Mouse (Mus musculus): ENCODE data around the gene Cdkl1. TPM values are rescaled to one million over a fixed set of nuclear protein-coding genes. Genes with fewer than 3 reads are reported as not detected.

Gene Cdkl1
- total RNA-seq, 1 experiment from 2014 or later, result not detected

GRCm38 (mm10) chr12:69722857-69723256, 68.2 kb downstream of the Cdkl1 start:
- no peak for ATAC-seq (replicated peaks in 1 of 2; ENCODE audit: insufficient read depth in 1 of 2, low FRiP score in 2 of 2, low TSS enrichment in 1 of 2, low read depth in 1 of 2, poor library complexity in 2 of 2, severe bottlenecking in 2 of 2)

GRCm38 (mm10) chr12:69713628-69714027, 77.4 kb downstream of the Cdkl1 start:
- ATAC-seq (replicated peaks in 1 of 2; ENCODE audit: insufficient read depth in 1 of 2, low FRiP score in 2 of 2, low TSS enrichment in 1 of 2, low read depth in 1 of 2, poor library complexity in 2 of 2, severe bottlenecking in 2 of 2), result no peak

- no peak for ATAC-seq (replicated peaks in 1 of 2; ENCODE audit: insufficient read depth in 1 of 2, low FRiP score in 2 of 2, low TSS enrichment in 1 of 2, low read depth in 1 of 2, poor library complexity in 2 of 2, severe bottlenecking in 2 of 2)
Observed at GRCm38 (mm10) chr12:69704799-69705458, 86.1 kb downstream of the Cdkl1 start.

- no peak for ATAC-seq (replicated peaks in 1 of 2; ENCODE audit: insufficient read depth in 1 of 2, low FRiP score in 2 of 2, low TSS enrichment in 1 of 2, low read depth in 1 of 2, poor library complexity in 2 of 2, severe bottlenecking in 2 of 2)
Observed at GRCm38 (mm10) chr12:69698352-69698751, 92.7 kb downstream of the Cdkl1 start.

Other genes starting within 250 kb of the Cdkl1 start
- gene Vcpkmt, start 208.2 kb downstream of the Cdkl1 start, total RNA-seq (2017), result 19.9 and 20.6 TPM in 2 replicates
- gene Sos2, start 109.4 kb downstream of the Cdkl1 start, total RNA-seq (2017), result 45.8 and 58.7 TPM in 2 replicates
- 18.2 and 26.6 TPM in 2 replicates for gene L2hgdh, start 66.4 kb downstream of the Cdkl1 start, total RNA-seq (2017)
- gene Atp5s, start 66.3 kb downstream of the Cdkl1 start, total RNA-seq (2017), result 15.4 and 32.7 TPM in 2 replicates
- gene Atl1, start 101.3 kb upstream of the Cdkl1 start, total RNA-seq (2017), result 2.1 and 4.8 TPM in 2 replicates
- 47.3 and 49.8 TPM in 2 replicates for gene Map4k5, start 101.9 kb upstream of the Cdkl1 start, total RNA-seq (2017)
- gene Sav1, start 195.7 kb upstream of the Cdkl1 start, total RNA-seq (2017), result 33.5 and 41.9 TPM in 2 replicates